ENCODE assay signal across 13 mouse cellular contexts in the genomic region with DNA sequence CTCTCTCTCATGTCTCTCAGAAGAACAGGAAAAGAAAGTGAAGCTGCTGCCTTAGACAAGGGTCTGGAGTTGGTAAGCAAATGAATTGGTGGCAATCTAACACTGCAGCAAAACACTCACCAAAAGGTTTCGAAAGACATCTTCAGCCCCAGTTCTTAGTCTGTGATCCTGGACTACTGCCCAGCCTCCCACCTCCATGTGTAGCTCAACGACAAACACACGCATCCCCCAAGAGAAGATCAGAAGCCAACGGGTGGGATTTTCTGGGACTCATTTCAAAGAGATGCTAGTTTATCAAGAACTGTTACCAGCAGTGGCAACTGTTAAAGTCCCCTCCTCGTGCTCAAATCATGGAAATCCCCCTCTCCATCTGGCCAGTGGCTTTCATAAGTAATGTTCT. TPM values are rescaled to one million over a fixed set of nuclear protein-coding genes. Genes with fewer than 3 reads are reported as not detected.
DNase-seq lines count a peak whose midpoint lies in the region.
"Had no signal": no experiment of that assay in that cellular context is flagged by ENCODE, and none has a peak within 500 bp of the region (broad histone marks: within the 10 kb centered on the region; RNA-seq: fewer than 3 reads in every experiment).

No protein-coding gene starts in this region.

- intact Hi-C loops in heart, postnatal 25 days (cut with DNase I) = no loop called here

- peak; percentile 43 for DNase-seq in heart, adult 11 months
- no peak for DNase-seq in heart, postnatal 25 days (ENCODE audit: low spot score)
- peak; percentile 61 for DNase-seq in layer of hippocampus, adult 9-11 months
- DNase-seq in layer of hippocampus, adult 11-12 months (ENCODE audit: low spot score) = no peak
- peak; percentile 64 for DNase-seq in right cerebral cortex, postnatal 10 days (ENCODE audit: low spot score in 2 of 2)
- no peak for DNase-seq in right cerebral cortex, adult 2 months (ENCODE audit: low spot score in 2 of 2)
- peak; percentile 69 for DNase-seq in telencephalon, adult 2 months (ENCODE audit: low read depth, low spot score)
- DNase-seq: adrenal gland, adult 2 months; adrenal gland, postnatal 25 days; cerebellum, adult 2 months; cerebellum, postnatal 25 days; gastrocnemius, postnatal 10 days; heart, postnatal 4 days had no signal

RNA-seq across cellular contexts. Expression of a gene that starts 20.3 kb away (rescaled TPM):
- total RNA-seq in heart, postnatal 25 days (2021) = 10 to 100 TPM; 13.8 to 14.3 TPM

Comparison
In these comparisons a context has a peak if more than half of its experiments do, and no peak if none do; other contexts are left out.
1. DNase-seq: peak in heart, adult 11 months (single experiment), layer of hippocampus, adult 9-11 months (single experiment), right cerebral cortex, postnatal 10 days (2 of 2) and telencephalon, adult 2 months (single experiment); none in heart, postnatal 25 days (single experiment), layer of hippocampus, adult 11-12 months (single experiment) and right cerebral cortex, adult 2 months (0 of 2).